Mouse (Mus musculus): Measurements from ENCODE around the gene Stambp. TPM values are rescaled to one million over a fixed set of nuclear protein-coding genes. Genes with fewer than 3 reads are reported as not detected.

The Stambp gene
- polyA plus RNA-seq (2014; fragmentation: Nextera tagmentation; extraction: Ambion mirVana), result 26.2 and 28.1 TPM in 2 replicates

DNA sequence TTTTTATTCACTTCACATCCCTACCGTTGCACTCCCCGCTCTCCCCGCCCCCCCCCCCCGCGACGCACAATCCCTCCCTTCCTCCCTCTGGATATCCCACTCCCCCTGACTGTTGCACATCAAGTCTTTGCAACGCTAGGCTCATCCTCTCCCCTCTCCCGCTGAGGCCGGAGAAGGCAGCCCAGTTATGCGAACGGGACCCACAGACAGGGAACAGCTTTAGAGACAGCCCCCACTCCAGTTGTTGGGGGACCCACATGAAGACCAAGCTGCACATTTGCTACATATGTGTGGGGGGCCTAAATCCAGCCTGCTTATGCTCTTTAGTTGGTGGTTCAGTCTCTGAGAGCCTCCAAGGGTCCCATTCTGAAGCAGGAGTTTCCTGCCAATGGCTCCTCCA, at the start of gene Stambp:
Gene Stambp, minus strand, starts transcription at position 59 of the 400 bp plus-strand sequence.
- Histone ChIP-seq H3K36me3 (ENCODE audit: control insufficient read depth, insufficient read depth, low read length) (peaks cover 18% of the 10 kb centered on the region), H3K9me3 (ENCODE audit: control insufficient read depth, low read length) (no peaks in the 10 kb centered on the region), H3K9ac (ENCODE audit: low read depth, low read length) (peak within 1 kb of the TSS; percentile 84), H3K4me1 (ENCODE audit: control insufficient read depth, insufficient read depth, low read length) (peaks cover 8% of the 10 kb centered on the region), H3K27ac (replicated peaks; ENCODE audit: low read depth, low read length) (peak within 1 kb of the TSS; percentile 80), H3K27me3 (replicated peaks; ENCODE audit: control insufficient read depth, insufficient read depth, low read length) (no peaks in the 10 kb centered on the region), H3K4me2 (ENCODE audit: low read depth, low read length) (peak within 1 kb of the TSS; percentile 85), H3K4me3 (ENCODE audit: low read depth, low read length) (peak within 1 kb of the TSS; percentile 82)
- 0% methylated on average over 9 of the region's 11 CpGs for WGBS
- ATAC-seq (ENCODE audit: low read depth) (peak; percentile 75), DNase-seq (ENCODE audit: low spot score) (peak; percentile 20)

GRCm38 (mm10) chr6:83619955-83620354, 47.4 kb upstream of the Stambp start:
- WGBS, result 32% methylated on average over 9 of the region's 9 CpGs
- Histone ChIP-seq H3K4me2 (ENCODE audit: low read depth, low read length) (no peak overlapping the region), H3K4me3 (ENCODE audit: low read depth, low read length) (no peak overlapping the region), H3K27me3 (replicated peaks; ENCODE audit: control insufficient read depth, insufficient read depth, low read length) (no peaks in the 10 kb centered on the region), H3K9me3 (ENCODE audit: control insufficient read depth, low read length) (no peaks in the 10 kb centered on the region), H3K27ac (replicated peaks; ENCODE audit: low read depth, low read length) (0 out of 2 replicates have a peak overlapping the region, but pooled peaks have one; percentile 8), H3K9ac (ENCODE audit: low read depth, low read length) (peak overlapping the region; percentile 42; the same call in 1 of the 2 replicates), H3K36me3 (ENCODE audit: control insufficient read depth, insufficient read depth, low read length) (no peaks in the 10 kb centered on the region), H3K4me1 (ENCODE audit: control insufficient read depth, insufficient read depth, low read length) (peaks cover 9% of the 10 kb centered on the region; the same call in 1 of the 2 replicates)
- peak; percentile 44 for DNase-seq (ENCODE audit: low spot score)
- ATAC-seq (ENCODE audit: low read depth), result peak; percentile 30; the same call in 1 of the 2 replicates

- Histone ChIP-seq H3K4me1 (ENCODE audit: control insufficient read depth, insufficient read depth, low read length) (peaks cover 9% of the 10 kb centered on the region; the same call in 1 of the 2 replicates), H3K27ac (replicated peaks; ENCODE audit: low read depth, low read length) (no peak overlapping the region), H3K4me3 (ENCODE audit: low read depth, low read length) (no peak overlapping the region), H3K36me3 (ENCODE audit: control insufficient read depth, insufficient read depth, low read length) (no peaks in the 10 kb centered on the region), H3K9ac (ENCODE audit: low read depth, low read length) (no peak overlapping the region), H3K27me3 (replicated peaks; ENCODE audit: control insufficient read depth, insufficient read depth, low read length) (no peaks in the 10 kb centered on the region), H3K9me3 (ENCODE audit: control insufficient read depth, low read length) (no peaks in the 10 kb centered on the region), H3K4me2 (ENCODE audit: low read depth, low read length) (no peak overlapping the region)
- ATAC-seq (ENCODE audit: low read depth) (no peak), DNase-seq (ENCODE audit: low spot score) (no peak)
- WGBS, result 78% methylated on average over 15 of the region's 15 CpGs
Observed at GRCm38 (mm10) chr6:83617581-83618335, 45.2 kb upstream of the Stambp start.

GRCm38 (mm10) chr6:83616512-83616911, 44.0 kb upstream of the Stambp start:
- DNase-seq (ENCODE audit: low spot score), result peak; percentile 45
- Histone ChIP-seq H3K27me3 (replicated peaks; ENCODE audit: control insufficient read depth, insufficient read depth, low read length) (no peaks in the 10 kb centered on the region), H3K9ac (ENCODE audit: low read depth, low read length) (no peak overlapping the region), H3K4me1 (ENCODE audit: control insufficient read depth, insufficient read depth, low read length) (peaks cover 9% of the 10 kb centered on the region; the same call in 1 of the 2 replicates), H3K4me3 (ENCODE audit: low read depth, low read length) (no peak overlapping the region), H3K4me2 (ENCODE audit: low read depth, low read length) (no peak overlapping the region), H3K9me3 (ENCODE audit: control insufficient read depth, low read length) (no peaks in the 10 kb centered on the region), H3K36me3 (ENCODE audit: control insufficient read depth, insufficient read depth, low read length) (no peaks in the 10 kb centered on the region), H3K27ac (replicated peaks; ENCODE audit: low read depth, low read length) (no peak overlapping the region)
- whole genome bisulfite sequencing, result 67% methylated on average over 5 of the region's 5 CpGs
- no peak for ATAC-seq (ENCODE audit: low read depth)

DNA sequence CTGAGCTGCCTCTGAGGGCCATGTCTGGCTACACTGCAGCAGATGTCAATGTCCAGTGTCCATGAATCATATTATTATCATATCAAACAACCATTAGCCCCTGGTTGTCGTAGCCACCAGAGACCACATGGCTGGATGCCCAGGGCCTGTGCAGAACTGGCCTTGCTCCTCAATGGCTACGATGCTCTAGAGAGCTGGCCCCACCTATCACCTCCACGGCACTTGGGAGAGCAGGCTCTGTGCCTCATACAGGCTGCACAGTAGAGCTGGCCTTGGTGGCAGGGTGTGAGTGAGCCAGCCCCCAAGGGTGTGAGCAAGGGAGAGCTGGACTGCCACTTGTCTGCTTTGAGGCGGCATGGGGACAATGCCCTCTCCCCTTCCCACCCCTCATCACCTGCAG, 41.9 kb upstream of the Stambp start:
- no peak for DNase-seq (ENCODE audit: low spot score)
- H3K9me3 ChIP-seq (ENCODE audit: control insufficient read depth, low read length), result no peaks in the 10 kb centered on the region
- no peak overlapping the region for H3K4me3 ChIP-seq (ENCODE audit: low read depth, low read length)
- WGBS, result 94% methylated on average over 4 of the region's 4 CpGs
- H3K36me3 ChIP-seq (ENCODE audit: control insufficient read depth, insufficient read depth, low read length), result no peaks in the 10 kb centered on the region
- no peaks in the 10 kb centered on the region for H3K4me1 ChIP-seq (ENCODE audit: control insufficient read depth, insufficient read depth, low read length)
- H3K27me3 ChIP-seq (replicated peaks; ENCODE audit: control insufficient read depth, insufficient read depth, low read length), result no peaks in the 10 kb centered on the region
- no peak overlapping the region for H3K27ac ChIP-seq (replicated peaks; ENCODE audit: low read depth, low read length)
- H3K4me2 ChIP-seq (ENCODE audit: low read depth, low read length), result no peak overlapping the region
- no peak overlapping the region for H3K9ac ChIP-seq (ENCODE audit: low read depth, low read length)
- ATAC-seq (ENCODE audit: low read depth), result no peak

- H3K27ac ChIP-seq (replicated peaks; ENCODE audit: low read depth, low read length), result no peak overlapping the region
- no peaks in the 10 kb centered on the region for H3K27me3 ChIP-seq (replicated peaks; ENCODE audit: control insufficient read depth, insufficient read depth, low read length)
- ATAC-seq (ENCODE audit: low read depth) (no peak), DNase-seq (ENCODE audit: low spot score) (no peak)
- H3K36me3 ChIP-seq (ENCODE audit: control insufficient read depth, insufficient read depth, low read length), result no peaks in the 10 kb centered on the region
- no peaks in the 10 kb centered on the region for H3K4me1 ChIP-seq (ENCODE audit: control insufficient read depth, insufficient read depth, low read length)
- H3K9me3 ChIP-seq (ENCODE audit: control insufficient read depth, low read length), result no peaks in the 10 kb centered on the region
- no peak overlapping the region for H3K4me2 ChIP-seq (ENCODE audit: low read depth, low read length)
- no peak overlapping the region for H3K9ac ChIP-seq (ENCODE audit: low read depth, low read length)
- 94% methylated on average over 1 of the region's 1 CpGs for WGBS
- no peak overlapping the region for H3K4me3 ChIP-seq (ENCODE audit: low read depth, low read length)
Observed at GRCm38 (mm10) chr6:83612976-83613375, 40.4 kb upstream of the Stambp start.

- Histone ChIP-seq H3K9ac (ENCODE audit: low read depth, low read length) (no peak overlapping the region), H3K36me3 (ENCODE audit: control insufficient read depth, insufficient read depth, low read length) (no peaks in the 10 kb centered on the region), H3K9me3 (ENCODE audit: control insufficient read depth, low read length) (peaks cover 3% of the 10 kb centered on the region; the same call in 1 of the 2 replicates), H3K4me1 (ENCODE audit: control insufficient read depth, insufficient read depth, low read length) (no peaks in the 10 kb centered on the region), H3K27me3 (replicated peaks; ENCODE audit: control insufficient read depth, insufficient read depth, low read length) (no peaks in the 10 kb centered on the region), H3K4me2 (ENCODE audit: low read depth, low read length) (no peak overlapping the region), H3K27ac (replicated peaks; ENCODE audit: low read depth, low read length) (no peak overlapping the region), H3K4me3 (ENCODE audit: low read depth, low read length) (no peak overlapping the region)
- 72% methylated on average over 6 of the region's 6 CpGs for WGBS
- ATAC-seq (ENCODE audit: low read depth), result no peak
- no peak for DNase-seq (ENCODE audit: low spot score)
Observed at GRCm38 (mm10) chr6:83599636-83600174, 27.2 kb upstream of the Stambp start.

- DNase-seq (ENCODE audit: low spot score), result no peak
- WGBS, result 42% methylated on average over 24 of the region's 24 CpGs
- 0 out of 2 replicates have a peak overlapping the region, but pooled peaks have one; percentile 45 for H3K9ac ChIP-seq (ENCODE audit: low read depth, low read length)
- ATAC-seq (ENCODE audit: low read depth), result no peak
- H3K4me3 ChIP-seq (ENCODE audit: low read depth, low read length), result peak overlapping the region; percentile 33
- no peaks in the 10 kb centered on the region for H3K4me1 ChIP-seq (ENCODE audit: control insufficient read depth, insufficient read depth, low read length)
- no peak overlapping the region for H3K27ac ChIP-seq (replicated peaks; ENCODE audit: low read depth, low read length)
- H3K4me2 ChIP-seq (ENCODE audit: low read depth, low read length), result peak overlapping the region; percentile 53
- H3K27me3 ChIP-seq (replicated peaks; ENCODE audit: control insufficient read depth, insufficient read depth, low read length), result no peaks in the 10 kb centered on the region
- no peaks in the 10 kb centered on the region for H3K36me3 ChIP-seq (ENCODE audit: control insufficient read depth, insufficient read depth, low read length)
- peaks cover 3% of the 10 kb centered on the region; the same call in 1 of the 2 replicates for H3K9me3 ChIP-seq (ENCODE audit: control insufficient read depth, low read length)
Observed at GRCm38 (mm10) chr6:83599060-83599550, 26.6 kb upstream of the Stambp start.

All from embryonic facial prominence, embryonic 14.5 days (tissue).